29 mouse cellular contexts compared by ENCODE assay signal in the genomic region with DNA sequence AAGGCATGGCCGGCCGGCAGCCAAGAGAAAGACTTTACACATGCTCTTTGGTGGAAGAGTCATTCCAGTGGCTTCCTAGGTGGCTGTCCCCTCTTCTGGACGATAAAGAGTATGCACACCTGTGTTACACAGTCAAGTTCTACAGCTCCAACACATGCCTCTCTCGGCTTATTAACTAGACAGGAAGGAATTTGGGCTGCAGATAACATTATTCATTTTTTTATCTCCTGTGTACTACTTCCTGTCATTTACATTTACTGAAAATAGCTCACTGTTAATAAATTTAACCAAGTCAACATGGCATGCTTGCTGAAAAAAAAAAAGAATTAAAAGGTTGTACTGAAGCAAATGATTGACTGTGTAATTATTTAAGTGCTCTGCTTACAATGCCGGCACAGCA.
DNase-seq lines count a peak whose midpoint lies in the region; ATAC-seq and TF ChIP-seq lines count a peak whose summit lies in the region.
"Had no signal": no experiment of that assay in that cellular context is flagged by ENCODE, and none has a peak within 500 bp of the region (broad histone marks: within the 10 kb centered on the region; RNA-seq: fewer than 3 reads in every experiment).

No protein-coding gene starts in this region.

- TF ChIP-seq EP300 in heart, adult 2 months (IDR thresholded peaks at IDR 0.05; ENCODE audit: insufficient read depth, low read depth, low read length): no peak
- TF ChIP-seq EP300 in MEL (IDR thresholded peaks at IDR 0.05; ENCODE audit: low read depth in 1 of 2, low read length in 2 of 2): peak; percentile 17 to 26; a peak in 1 of 4 replicates

- H3K79me2 ChIP-seq in heart, adult 2 months (replicated peaks; ENCODE audit: control insufficient read depth, insufficient read depth, low read length): no peaks in the 10 kb centered on the region
- no peaks in the 10 kb centered on the region for H3K79me2 ChIP-seq in MEL (ENCODE audit: control insufficient read depth, insufficient read depth, low read length, poor library complexity)

- H3K27me3 ChIP-seq in heart, embryonic 16.5 days (ENCODE audit: control insufficient read depth, insufficient read depth, low read length): no peaks in the 10 kb centered on the region
- no peaks in the 10 kb centered on the region for H3K27me3 ChIP-seq in heart, adult 2 months (ENCODE audit: control insufficient read depth, insufficient read depth, low read length)
- no peaks in the 10 kb centered on the region for H3K27me3 ChIP-seq in lung, embryonic 14.5 days (ENCODE audit: insufficient read depth, low read length)
- no peaks in the 10 kb centered on the region for H3K27me3 ChIP-seq in MEL (ENCODE audit: control insufficient read depth in 1 of 2, insufficient read depth in 2 of 2, low read length in 2 of 2)
- H3K27me3 ChIP-seq: forebrain, embryonic 15.5 days; heart, embryonic 15.5 days; intestine, embryonic 15.5 days; limb, embryonic 12.5 days; neural tube, embryonic 12.5 days had no signal

- H3K4me1 ChIP-seq in heart, embryonic 16.5 days (ENCODE audit: control insufficient read depth, insufficient read depth, low read length): peaks cover 17% of the 10 kb centered on the region
- H3K4me1 ChIP-seq in heart, adult 2 months (ENCODE audit: control insufficient read depth, insufficient read depth, low read length): no peaks in the 10 kb centered on the region; the same call in 1 of the 2 replicates
- no peaks in the 10 kb centered on the region for H3K4me1 ChIP-seq in lung, embryonic 14.5 days (ENCODE audit: insufficient read depth)
- no peaks in the 10 kb centered on the region for H3K4me1 ChIP-seq in MEL (ENCODE audit: control insufficient read depth in 1 of 2, insufficient read depth in 2 of 2, low read length in 2 of 2)
- H3K4me1 ChIP-seq: intestine, embryonic 15.5 days; neural tube, embryonic 12.5 days had no signal

- no peak overlapping the region for H3K4me2 ChIP-seq in heart, embryonic 16.5 days (ENCODE audit: low read depth, low read length)
- H3K4me2 ChIP-seq in lung, embryonic 14.5 days: no peak overlapping the region
- H3K4me2 ChIP-seq: forebrain, embryonic 15.5 days; heart, embryonic 15.5 days; intestine, embryonic 15.5 days; limb, embryonic 12.5 days; liver, embryonic 11.5 days; midbrain, embryonic 11.5 days; neural tube, embryonic 12.5 days had no signal

- no peaks in the 10 kb centered on the region for H3K9me3 ChIP-seq in heart, embryonic 16.5 days (replicated peaks; ENCODE audit: control insufficient read depth, low read length)
- H3K9me3 ChIP-seq in lung, embryonic 14.5 days (ENCODE audit: low read depth, low read length): no peaks in the 10 kb centered on the region
- no peaks in the 10 kb centered on the region for H3K9me3 ChIP-seq in MEL (replicated peaks; ENCODE audit: insufficient read depth, low read length)
- H3K9me3 ChIP-seq: forebrain, embryonic 15.5 days; heart, embryonic 15.5 days; intestine, embryonic 15.5 days; limb, embryonic 12.5 days; neural tube, embryonic 12.5 days had no signal

- H3K27ac ChIP-seq in heart, embryonic 16.5 days (ENCODE audit: low read length): peak overlapping the region; percentile 45
- no peak overlapping the region for H3K27ac ChIP-seq in heart, adult 2 months
- H3K27ac ChIP-seq in lung, embryonic 14.5 days (ENCODE audit: low read depth): no peak overlapping the region
- H3K27ac ChIP-seq in MEL (ENCODE audit: control insufficient read depth, low read depth, low read length): no peak overlapping the region
- H3K27ac ChIP-seq: forebrain, embryonic 15.5 days; intestine, embryonic 15.5 days; left cerebral cortex, adult 2 months; limb, embryonic 12.5 days; neural tube, embryonic 12.5 days; stomach, postnatal 0 days had no signal

- TF ChIP-seq POLR2A in heart, adult 2 months (IDR thresholded peaks at IDR 0.05; ENCODE audit: insufficient read depth, low read depth, low read length): no peak
- TF ChIP-seq POLR2A in MEL (IDR thresholded peaks at IDR 0.05; ENCODE audit: control insufficient read depth in 1 of 2, insufficient read depth in 1 of 2, low read depth in 1 of 2, low read length in 2 of 2, poor library complexity in 1 of 2): no peak

- TF ChIP-seq CTCF in heart, adult 2 months (IDR thresholded peaks at IDR 0.05): no peak
- no peak for TF ChIP-seq CTCF in lung, embryonic 14.5 days (IDR thresholded peaks at IDR 0.05; ENCODE audit: low read depth)
- no peak for TF ChIP-seq CTCF in MEL (IDR thresholded peaks at IDR 0.05 in 2 of 3, conservative IDR thresholded peaks at IDR 0.05 in 1 of 3; ENCODE audit: control insufficient read depth in 1 of 3, insufficient read depth in 1 of 3, low read depth in 2 of 3, low read length in 3 of 3, poor library complexity in 1 of 3, severe bottlenecking in 1 of 3)

- 40% methylated on average over 5 of the region's 5 CpGs for WGBS in heart, embryonic 16.5 days
- 23% methylated on average over 5 of the region's 5 CpGs for WGBS in heart, adult 2 months
- WGBS in lung, embryonic 14.5 days: 25% methylated on average over 5 of the region's 5 CpGs

- no peak overlapping the region for H3K9ac ChIP-seq in heart, embryonic 16.5 days (ENCODE audit: low read length)
- H3K9ac ChIP-seq in heart, adult 2 months (ENCODE audit: low read depth, low read length): no peak overlapping the region
- H3K9ac ChIP-seq in lung, embryonic 14.5 days: no peak overlapping the region
- H3K9ac ChIP-seq in MEL (ENCODE audit: control insufficient read depth, low read depth, low read length, poor library complexity, severe bottlenecking): no peak overlapping the region
- H3K9ac ChIP-seq: forebrain, embryonic 15.5 days; heart, embryonic 15.5 days; intestine, embryonic 15.5 days; limb, embryonic 12.5 days; liver, postnatal 0 days; neural tube, embryonic 12.5 days had no signal

- DNase-seq in heart, adult 2 months: no peak
- DNase-seq in lung, embryonic 14.5 days: no peak
- DNase-seq in lung, postnatal 36 days: no peak
- DNase-seq in MEL (ENCODE audit: low read depth, low spot score): peak; percentile 5
- DNase-seq in urinary bladder, postnatal 10 days (ENCODE audit: low spot score): no peak
- DNase-seq: adrenal gland, adult 8-10 months; B cell, adult 2 months; cerebellum, adult 2 months; cerebellum, postnatal 25 days; kidney, adult 2 months; kidney, postnatal 10 days; liver, postnatal 0 days; right cerebral cortex, adult 18-20 months; right cerebral cortex, postnatal 4 days; thymus, adult 18-20 months; thymus, postnatal 25 days had no signal

- no peak for TF ChIP-seq RAD21 in MEL (IDR thresholded peaks at IDR 0.05; ENCODE audit: low read depth, low read length)

- H3K36me3 ChIP-seq in heart, embryonic 16.5 days (ENCODE audit: control insufficient read depth, insufficient read depth): peaks cover 7% of the 10 kb centered on the region; the same call in 1 of the 2 replicates
- no peaks in the 10 kb centered on the region for H3K36me3 ChIP-seq in heart, adult 2 months (ENCODE audit: control insufficient read depth, insufficient read depth, low read length)
- peaks cover 28% of the 10 kb centered on the region; the same call in 1 of the 2 replicates for H3K36me3 ChIP-seq in lung, embryonic 14.5 days (ENCODE audit: insufficient read depth)
- no peaks in the 10 kb centered on the region for H3K36me3 ChIP-seq in MEL (ENCODE audit: control insufficient read depth in 1 of 2, insufficient read depth in 2 of 2, low read length in 2 of 2)
- H3K36me3 ChIP-seq: intestine, embryonic 15.5 days had no signal

- H3K4me3 ChIP-seq in heart, embryonic 16.5 days (ENCODE audit: low read length): no peak overlapping the region
- no peak overlapping the region for H3K4me3 ChIP-seq in heart, adult 2 months
- no peak overlapping the region for H3K4me3 ChIP-seq in lung, embryonic 14.5 days (ENCODE audit: low read depth, low read length)
- no peak overlapping the region for H3K4me3 ChIP-seq in MEL (ENCODE audit: control insufficient read depth in 1 of 2, insufficient read depth in 1 of 2, low read depth in 2 of 2, low read length in 2 of 2)
- H3K4me3 ChIP-seq: forebrain, embryonic 15.5 days; heart, embryonic 15.5 days; intestine, embryonic 15.5 days; left cerebral cortex, adult 2 months; limb, embryonic 12.5 days; myocyte; neural tube, embryonic 12.5 days had no signal

- ATAC-seq in heart, embryonic 16.5 days (replicated peaks; ENCODE audit: extremely low read depth, insufficient read depth, low FRiP score): no peak
- 0 out of 2 replicates have a peak, but pooled peaks have one; percentile 9 for ATAC-seq in lung, embryonic 14.5 days (ENCODE audit: insufficient read depth)
- peak; percentile 44 to 63; a peak in 3 of 4 replicates for ATAC-seq in hematopoietic stem cell, adult 5-6 weeks (replicated peaks in 1 of 2; ENCODE audit: insufficient read depth in 1 of 2, low FRiP score in 2 of 2, low TSS enrichment in 1 of 2, low read depth in 1 of 2, poor library complexity in 2 of 2, severe bottlenecking in 2 of 2)
- ATAC-seq: forebrain, embryonic 15.5 days; hindbrain, embryonic 16.5 days; intestine, embryonic 15.5 days; liver, postnatal 0 days had no signal

- intact Hi-C loops in heart, adult 2 months (cut with DNase I): no loop called here

TF ChIP-seq in MEL, 35 proteins besides CTCF, POLR2A, EP300 and RAD21:
- TF ChIP-seq MEF2A (IDR thresholded peaks at IDR 0.05; ENCODE audit: extremely low read depth, insufficient replicate concordance, low read depth, low read length, poor library complexity, severe bottlenecking): 0 out of 2 replicates have a peak, but pooled peaks have one; percentile 22
- peak; percentile 54; the same call in 1 of the 2 replicates for TF ChIP-seq TCF12 (IDR thresholded peaks at IDR 0.05; ENCODE audit: low read depth, low read length)
- TF ChIP-seq GATA1 (IDR thresholded peaks at IDR 0.05; ENCODE audit: low read depth, low read length): peak; percentile 18; the same call in 1 of the 2 replicates
- no peak for TF ChIP-seq GABPA (IDR thresholded peaks at IDR 0.05; ENCODE audit: low read depth, low read length)
- no peak for TF ChIP-seq ZMIZ1 (IDR thresholded peaks at IDR 0.05; ENCODE audit: low read depth, low read length)
